Mouse (Mus musculus) embryonic facial prominence, embryonic 14.5 days (tissue): ENCODE results near the gene St6galnac4. TPM values are rescaled to one million over a fixed set of nuclear protein-coding genes. Genes with fewer than 3 reads are reported as not detected.

ENCODE experiments used
- ATAC-seq: fragments of 200-750 bp; cut with Nextera tagmentation; 2 replicates; pipeline ENCODE4 v1.8.0; 2017; ENCODE audit warnings: low read depth, moderate number of reproducible peaks, moderate TSS enrichment
- DNase-seq: peaks from one replicate; pipeline ENCODE4 v3.0.0-alpha.2; 2015; ENCODE audit warnings: low spot score
- H3K27ac ChIP-seq: fragments of 300-500 bp; sonication (generic); replicated peaks from 2 replicates; pipeline ENCODE4 v1.5.1; 2014; ENCODE audit warnings: low read depth, mild to moderate bottlenecking, low read length, moderate library complexity
- H3K27me3 ChIP-seq: fragments of 300-500 bp; sonication (generic); replicated peaks from 2 replicates; pipeline ENCODE4 v1.6.1; 2014; ENCODE audit warnings: low read length; ENCODE audit not compliant: control insufficient read depth, insufficient read depth
- H3K36me3 ChIP-seq: fragments of 300-500 bp; sonication (generic); 2 replicates; pipeline ENCODE4 v1.6.1; 2014; ENCODE audit warnings: low read length, mixed read lengths; ENCODE audit not compliant: control insufficient read depth, insufficient read depth
- H3K4me1 ChIP-seq: fragments of 300-500 bp; sonication (generic); 2 replicates; pipeline ENCODE4 v1.6.1; 2014; ENCODE audit warnings: antibody characterized with exemption, low read length; ENCODE audit not compliant: control insufficient read depth, insufficient read depth
- H3K4me2 ChIP-seq: fragments of 300-500 bp; sonication (generic); 2 replicates; pipeline ENCODE4 v1.6.1; 2014; ENCODE audit warnings: low read depth, mild to moderate bottlenecking, low read length, moderate library complexity, mixed read lengths
- H3K4me3 ChIP-seq: fragments of 300-500 bp; sonication (generic); 2 replicates; pipeline ENCODE4 v1.5.1; 2014; ENCODE audit warnings: low read depth, mild to moderate bottlenecking, low read length
- H3K9ac ChIP-seq: fragments of 300-500 bp; sonication (generic); 2 replicates; pipeline ENCODE4 v1.6.1; 2014; ENCODE audit warnings: low read depth, mild to moderate bottlenecking, low read length, moderate library complexity, mixed read lengths
- H3K9me3 ChIP-seq: fragments of 300-500 bp; sonication (generic); 2 replicates; pipeline ENCODE4 v1.6.1; 2016; ENCODE audit warnings: low read length; ENCODE audit not compliant: control insufficient read depth
- WGBS: fragments of 180-500 bp; shearing (Covaris S2); extraction: QIAGEN DNeasy Blood & Tissue Kit; methylation state at CpG from one replicate; pipeline ENCODE4 v1.1.7; 2014; 5-methylcytosine and 5-hydroxymethylcytosine counted together
- polyA plus RNA-seq: library from polyadenylated mRNA; unstranded; fragments of >200 nt; fragmentation: Nextera tagmentation; extraction: Ambion mirVana; gene quantifications from 2 replicates; pipeline ENCODE4 v1.2.1, GENCODE M21; 2014

The St6galnac4 gene
- polyA plus RNA-seq, 1 experiment from 2014 or later: 41.0 TPM

DNA sequence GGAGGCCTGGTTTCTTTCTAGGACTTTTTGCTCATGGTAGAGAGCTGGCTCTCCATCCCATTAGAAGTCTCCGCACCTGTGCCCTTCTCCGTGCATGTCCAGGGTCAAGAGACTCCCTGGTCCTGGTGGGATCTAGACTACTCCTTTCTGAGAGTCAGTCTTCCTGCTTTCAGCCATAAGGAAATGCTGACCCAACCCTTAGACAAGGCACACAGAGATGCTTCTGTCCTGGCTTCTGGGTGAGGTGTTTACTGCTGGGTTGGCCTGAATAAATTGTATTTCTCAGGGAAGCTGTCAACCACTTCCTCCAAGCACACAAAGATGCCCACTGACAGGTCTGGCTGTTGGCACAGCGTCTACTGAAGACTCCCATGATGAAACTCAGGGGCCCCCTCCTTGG, 12.5 kb downstream of the St6galnac4 start, which contains the start of gene St6galnac6:
TSS of gene St6galnac6 (plus strand) at position 301 of the 400 bp plus-strand sequence.
- DNase-seq (no peak), ATAC-seq (no peak)
- Histone ChIP-seq H3K9me3 (no peaks in the 10 kb centered on the region), H3K36me3 (peaks cover 29% of the 10 kb centered on the region; the same call in 1 of the 2 replicates), H3K4me3 (no peak within 1 kb of the TSS), H3K27ac (no peak within 1 kb of the TSS), H3K27me3 (no peaks in the 10 kb centered on the region), H3K9ac (no peak within 1 kb of the TSS), H3K4me1 (peaks cover 5% of the 10 kb centered on the region; the same call in 1 of the 2 replicates), H3K4me2 (no peak within 1 kb of the TSS)
- WGBS: 82% methylated on average over 3 of the region's 3 CpGs

DNA sequence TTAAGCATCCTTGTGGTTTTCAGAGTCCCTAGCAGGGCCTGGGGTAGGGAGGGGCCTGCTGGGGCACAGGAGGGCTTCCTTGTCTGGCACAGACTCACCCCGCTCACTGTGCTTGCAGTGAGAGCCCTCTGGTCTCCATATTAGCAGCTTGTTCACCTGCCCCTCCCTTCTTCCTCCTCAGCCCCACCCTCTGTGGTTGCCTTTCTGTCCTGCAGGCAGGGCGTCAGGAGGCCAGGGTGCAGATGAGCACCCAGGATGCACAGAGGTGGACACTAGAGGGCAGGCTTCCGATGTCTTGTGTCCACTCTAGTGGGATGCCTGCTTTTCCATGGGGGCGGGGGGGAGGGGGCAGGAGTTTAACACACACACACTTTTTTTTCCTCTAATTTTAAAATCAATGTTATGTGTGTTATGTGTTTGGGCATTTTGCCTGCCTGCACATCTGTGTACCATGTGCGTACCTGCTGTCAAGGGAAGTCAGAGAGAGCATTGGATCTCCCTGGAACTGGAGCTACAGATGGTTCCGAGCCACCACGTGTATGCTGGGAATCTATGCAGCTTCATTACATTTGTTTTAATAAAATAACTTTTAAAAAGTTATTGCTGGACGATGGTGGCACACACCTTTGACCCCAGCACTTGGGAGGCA, 14.6 kb downstream of the St6galnac4 start:
- Histone ChIP-seq H3K36me3 (peaks cover 14% of the 10 kb centered on the region; the same call in 1 of the 2 replicates), H3K4me2 (no peak overlapping the region), H3K4me3 (no peak overlapping the region), H3K27ac (peak overlapping the region; percentile 70), H3K9ac (no peak overlapping the region), H3K27me3 (no peaks in the 10 kb centered on the region), H3K9me3 (no peaks in the 10 kb centered on the region), H3K4me1 (peaks cover 5% of the 10 kb centered on the region; the same call in 1 of the 2 replicates)
- WGBS: 28% methylated on average over 8 of the region's 8 CpGs
- peak; percentile 55 for DNase-seq
- peak; percentile 19; the same call in 1 of the 2 replicates for ATAC-seq

DNA sequence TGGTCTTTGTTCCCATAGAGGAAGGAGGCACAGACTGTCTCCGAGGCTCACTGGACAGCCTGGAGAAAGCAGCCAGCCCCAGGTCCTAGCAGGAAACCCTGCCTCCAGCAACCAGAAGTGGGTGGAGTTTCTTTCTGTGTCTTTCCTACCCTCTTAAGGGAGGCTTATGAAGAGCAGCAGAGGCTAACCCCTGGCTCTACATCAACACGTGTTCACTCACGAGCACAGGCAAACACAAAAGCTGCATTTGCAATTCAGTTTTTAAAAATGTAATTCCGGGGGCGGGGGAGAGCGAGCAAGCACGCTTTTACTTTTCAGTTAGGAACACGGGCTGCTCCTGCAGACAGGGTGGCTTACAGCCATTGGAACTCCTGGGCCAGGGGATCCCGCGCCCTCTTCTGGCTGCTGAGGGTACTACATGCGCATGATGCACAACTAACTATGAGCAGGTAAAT, 15.7 kb downstream of the St6galnac4 start:
- 0 out of 2 replicates have a peak overlapping the region, but pooled peaks have one; percentile 0 for H3K9ac ChIP-seq
- peaks cover 4% of the 10 kb centered on the region; the same call in 1 of the 2 replicates for H3K36me3 ChIP-seq
- peaks cover 7% of the 10 kb centered on the region for H3K4me1 ChIP-seq
- H3K27me3 ChIP-seq: 0 out of 2 replicates have a peak, but pooled peaks cover 3% of the 10 kb centered on the region
- no peaks in the 10 kb centered on the region for H3K9me3 ChIP-seq
- H3K27ac ChIP-seq: peak overlapping the region; percentile 61
- WGBS: under 1% methylated on average over 11 of the region's 11 CpGs
- peak overlapping the region; percentile 51 for H3K4me2 ChIP-seq
- H3K4me3 ChIP-seq: peak overlapping the region; percentile 33
- DNase-seq (peak; percentile 80), ATAC-seq (peak; percentile 56)

GRCm38 (mm10) chr2:32604631-32605030, 17.7 kb downstream of the St6galnac4 start:
- Histone ChIP-seq H3K4me2 (no peak overlapping the region), H3K9ac (no peak overlapping the region), H3K4me1 (peaks cover 20% of the 10 kb centered on the region), H3K27me3 (0 out of 2 replicates have a peak, but pooled peaks cover 3% of the 10 kb centered on the region), H3K27ac (no peak overlapping the region), H3K4me3 (no peak overlapping the region), H3K9me3 (no peaks in the 10 kb centered on the region), H3K36me3 (no peaks in the 10 kb centered on the region)
- no peak for DNase-seq
- ATAC-seq: no peak
- WGBS: 55% methylated on average over 10 of the region's 10 CpGs

- WGBS: 27% methylated on average over 22 of the region's 55 CpGs
- no peaks in the 10 kb centered on the region for H3K36me3 ChIP-seq
- H3K4me1 ChIP-seq: peaks cover 22% of the 10 kb centered on the region
- no peaks in the 10 kb centered on the region for H3K9me3 ChIP-seq
- H3K4me2 ChIP-seq: peak overlapping the region; percentile 86
- ATAC-seq: peak; percentile 87
- H3K27ac ChIP-seq: peak overlapping the region; percentile 72; the same call in 1 of the 2 replicates
- 0 out of 2 replicates have a peak, but pooled peaks cover 3% of the 10 kb centered on the region for H3K27me3 ChIP-seq
- peak overlapping the region; percentile 73 for H3K9ac ChIP-seq
- H3K4me3 ChIP-seq: peak overlapping the region; percentile 57
- peak; percentile 92 for DNase-seq
Measured at GRCm38 (mm10) chr2:32606161-32607142, 19.6 kb downstream of the St6galnac4 start.

DNA sequence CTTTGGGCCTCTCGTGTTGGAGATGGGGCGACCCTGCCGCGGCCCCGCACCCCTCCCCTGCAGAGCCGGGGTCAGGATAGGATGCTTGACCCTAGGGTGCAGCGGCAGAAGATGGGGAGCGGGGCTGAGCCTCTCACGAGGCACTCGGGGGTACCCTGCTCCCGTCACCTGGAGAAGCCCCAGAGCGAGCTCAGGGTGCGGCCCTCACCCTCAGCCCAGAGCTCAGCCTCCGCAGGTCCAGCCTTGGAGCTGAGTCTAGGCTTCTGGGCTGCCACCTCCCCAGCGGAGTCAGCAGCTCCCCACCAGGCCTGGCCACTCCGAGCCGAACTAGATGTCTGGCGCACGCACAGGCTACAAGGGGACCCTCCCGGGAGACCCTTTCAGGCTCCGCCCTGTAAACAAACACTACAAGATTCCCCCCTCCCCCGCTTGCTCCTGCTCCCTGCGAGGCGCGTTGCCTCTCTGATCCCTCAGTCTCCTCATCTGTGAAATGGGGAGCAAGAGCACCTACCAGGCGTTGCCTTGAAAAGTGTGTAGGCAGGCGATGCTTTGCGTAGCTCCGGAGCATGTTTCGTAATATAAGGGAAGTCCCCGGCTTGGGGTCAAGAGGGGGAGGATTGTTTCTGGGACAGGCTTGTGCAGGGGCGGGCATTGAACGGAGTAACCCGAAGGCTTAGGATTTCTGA, 20.5 kb downstream of the St6galnac4 start:
- DNase-seq (peak; percentile 84), ATAC-seq (peak; percentile 17; the same call in 1 of the 2 replicates)
- peak overlapping the region; percentile 73 for H3K9ac ChIP-seq
- H3K27ac ChIP-seq: peak overlapping the region; percentile 72
- 0 out of 2 replicates have a peak, but pooled peaks cover 3% of the 10 kb centered on the region for H3K27me3 ChIP-seq
- H3K36me3 ChIP-seq: peaks cover 5% of the 10 kb centered on the region; the same call in 1 of the 2 replicates
- WGBS: 7% methylated on average over 13 of the region's 34 CpGs
- peak overlapping the region; percentile 86 for H3K4me2 ChIP-seq
- H3K4me1 ChIP-seq: peaks cover 21% of the 10 kb centered on the region
- peak overlapping the region; percentile 57 for H3K4me3 ChIP-seq
- H3K9me3 ChIP-seq: no peaks in the 10 kb centered on the region

DNA sequence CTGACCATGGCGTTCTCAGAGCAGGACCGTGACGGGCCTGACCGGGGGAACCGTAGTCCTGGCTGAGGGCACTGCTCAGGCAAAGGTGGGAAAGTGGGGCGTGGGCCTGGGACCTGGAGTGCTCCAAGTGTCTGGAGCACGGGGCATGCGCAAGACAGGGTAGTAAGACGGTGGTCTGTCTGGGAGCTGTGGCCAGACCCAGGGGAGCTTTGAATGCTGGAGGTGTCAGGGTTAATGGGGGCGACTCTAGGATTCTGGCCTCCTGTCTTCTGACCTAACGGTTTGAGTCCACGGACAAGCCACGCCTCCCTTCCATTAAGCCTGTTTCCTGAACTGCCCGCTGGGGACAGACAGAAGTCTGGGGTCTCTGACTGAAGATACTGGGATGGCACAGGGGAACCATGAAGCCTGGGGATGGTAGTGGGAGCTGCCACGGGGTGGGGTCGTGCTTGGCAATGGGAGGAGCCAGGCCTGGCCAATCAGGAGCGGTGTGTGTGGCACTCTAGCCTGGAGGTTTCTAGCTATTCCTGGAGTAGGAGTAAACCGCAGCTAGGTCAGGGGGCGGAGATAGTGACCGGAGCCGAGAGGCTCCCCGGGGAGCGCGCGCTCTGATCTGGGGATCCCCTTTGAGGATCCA, 21.4 kb downstream of the St6galnac4 start:
- H3K36me3 ChIP-seq: peaks cover 12% of the 10 kb centered on the region

More for the DNA sequence above, 21.4 kb downstream of the St6galnac4 start:
- H3K9me3 ChIP-seq: no peaks in the 10 kb centered on the region
- H3K9ac ChIP-seq: peak overlapping the region; percentile 73
- DNase-seq (peak; percentile 87), ATAC-seq (peak; percentile 58)
- peak overlapping the region; percentile 86 for H3K4me2 ChIP-seq
- H3K4me3 ChIP-seq: peak overlapping the region; percentile 57
- peaks cover 21% of the 10 kb centered on the region for H3K4me1 ChIP-seq
- 0 out of 2 replicates have a peak, but pooled peaks cover 3% of the 10 kb centered on the region for H3K27me3 ChIP-seq
- H3K27ac ChIP-seq: peak overlapping the region; percentile 72
- WGBS: 5% methylated on average over 25 of the region's 25 CpGs
